Mouse (Mus musculus): Measurements from ENCODE around the gene Mdfic.

Mdfic gene

DNA sequence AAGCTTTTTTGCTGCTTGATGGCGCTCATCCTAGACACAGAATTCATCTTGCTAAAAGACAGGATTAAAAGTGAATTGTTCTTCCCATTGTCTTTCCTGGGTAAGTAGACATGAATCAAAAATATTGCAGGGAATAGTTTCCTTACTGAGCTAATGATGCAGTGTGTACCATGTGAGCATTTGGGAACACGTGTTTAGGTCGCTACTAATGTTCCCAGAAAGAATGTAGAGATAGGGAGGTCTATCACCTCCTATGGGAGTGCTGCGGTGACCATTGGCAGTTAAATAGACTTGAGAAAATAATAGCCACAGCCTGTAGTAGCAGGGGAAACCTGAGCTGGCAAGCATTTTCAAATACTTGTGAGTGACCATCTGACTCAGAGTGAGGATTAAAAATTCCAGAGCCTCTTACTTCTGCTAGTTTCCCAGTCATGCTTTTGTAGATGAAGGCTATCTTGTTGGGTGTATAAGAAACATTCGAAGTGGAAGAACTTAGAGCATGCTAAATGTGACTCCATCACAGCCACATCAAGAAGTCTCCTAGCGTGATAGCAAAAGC lies 22.2 kb downstream of the Mdfic start:
- no peak for DNase-seq (ENCODE audit: low spot score)

DNA sequence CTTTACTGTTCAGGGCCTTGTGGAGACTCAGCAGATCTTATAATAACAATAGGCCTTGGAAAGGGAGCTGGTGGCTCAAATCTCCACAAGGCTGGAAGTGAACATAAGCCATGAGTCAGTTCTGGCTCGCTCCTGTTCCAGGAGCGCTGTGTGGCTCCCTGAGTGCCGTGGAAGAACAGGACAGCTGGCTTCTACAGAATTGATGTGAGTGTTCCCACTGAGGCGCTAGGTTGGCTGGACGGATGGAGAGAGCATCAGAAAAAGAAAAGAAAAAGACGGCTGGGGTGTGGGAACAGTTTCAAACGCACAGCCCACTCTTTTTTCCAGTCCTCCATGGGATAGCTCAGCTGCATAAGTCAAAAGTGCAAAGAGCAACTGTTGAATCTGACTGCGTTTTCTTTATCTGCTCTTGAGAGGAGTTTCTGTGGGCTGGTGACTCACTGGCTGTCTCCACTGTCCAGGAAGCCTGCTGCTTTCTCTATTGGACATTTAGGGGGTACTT lies 22.9 kb downstream of the Mdfic start:
- DNase-seq (ENCODE audit: low spot score) = no peak

DNA sequence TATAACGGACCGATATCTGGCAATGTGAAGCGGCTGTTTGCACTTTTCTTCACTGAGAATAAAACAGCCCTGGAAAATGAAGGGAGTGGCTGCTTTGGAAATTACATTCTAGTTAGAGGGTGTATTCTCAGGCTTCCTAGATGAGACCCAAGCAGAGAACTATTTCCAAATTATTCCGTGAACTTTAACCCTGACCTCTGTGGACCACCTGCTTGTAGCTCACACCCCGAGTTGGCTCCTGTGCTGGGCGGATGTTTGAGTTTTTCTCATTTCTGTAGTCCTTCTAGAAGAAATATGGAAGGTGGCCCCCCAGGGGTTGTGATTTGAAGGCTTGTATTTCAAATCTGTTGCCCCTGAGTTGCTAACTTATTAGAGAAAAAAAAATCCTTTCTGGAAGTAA lies 23.3 kb downstream of the Mdfic start:
- no peak for DNase-seq (ENCODE audit: low spot score)

DNA sequence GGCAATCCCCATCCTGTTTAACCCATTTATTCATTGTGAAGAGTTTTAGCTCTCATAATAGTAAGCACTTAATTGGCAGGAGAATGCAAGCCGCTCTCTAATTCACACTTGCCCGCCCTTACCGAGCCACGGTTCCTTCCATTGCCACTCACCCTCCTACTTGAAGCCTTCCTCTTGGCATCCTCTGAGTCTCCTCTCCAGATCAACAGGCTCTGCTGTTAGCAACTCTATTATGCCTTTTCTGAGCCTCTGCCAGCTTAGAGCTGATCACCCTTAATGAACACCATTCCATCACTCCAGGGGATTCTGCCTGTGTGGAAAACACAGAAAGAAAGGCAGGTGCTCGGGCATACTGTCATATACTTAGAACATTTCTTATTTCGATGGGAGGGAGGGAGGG lies 24.9 kb downstream of the Mdfic start:
- DNase-seq (ENCODE audit: low spot score) = no peak

DNA sequence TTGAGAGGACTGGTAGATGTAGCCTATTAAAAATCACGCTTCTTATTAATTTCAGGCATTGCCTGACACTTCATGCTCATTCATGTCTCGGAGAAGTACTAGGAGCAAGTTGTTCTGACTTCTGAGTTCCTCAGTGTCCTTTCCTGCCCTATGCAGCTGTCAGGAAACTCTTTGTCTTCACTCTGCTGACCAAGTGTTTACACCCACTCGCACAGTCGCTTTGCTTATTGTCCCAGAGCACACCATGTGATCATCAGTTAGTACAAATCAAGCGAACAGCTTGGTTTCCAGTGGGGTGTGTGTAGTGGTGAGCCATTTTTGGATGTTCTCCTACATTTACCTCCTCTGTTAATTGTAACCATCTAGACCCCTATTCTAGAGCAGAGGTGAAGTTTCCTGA lies 25.4 kb downstream of the Mdfic start:
- no peak for DNase-seq (ENCODE audit: low spot score)

DNA sequence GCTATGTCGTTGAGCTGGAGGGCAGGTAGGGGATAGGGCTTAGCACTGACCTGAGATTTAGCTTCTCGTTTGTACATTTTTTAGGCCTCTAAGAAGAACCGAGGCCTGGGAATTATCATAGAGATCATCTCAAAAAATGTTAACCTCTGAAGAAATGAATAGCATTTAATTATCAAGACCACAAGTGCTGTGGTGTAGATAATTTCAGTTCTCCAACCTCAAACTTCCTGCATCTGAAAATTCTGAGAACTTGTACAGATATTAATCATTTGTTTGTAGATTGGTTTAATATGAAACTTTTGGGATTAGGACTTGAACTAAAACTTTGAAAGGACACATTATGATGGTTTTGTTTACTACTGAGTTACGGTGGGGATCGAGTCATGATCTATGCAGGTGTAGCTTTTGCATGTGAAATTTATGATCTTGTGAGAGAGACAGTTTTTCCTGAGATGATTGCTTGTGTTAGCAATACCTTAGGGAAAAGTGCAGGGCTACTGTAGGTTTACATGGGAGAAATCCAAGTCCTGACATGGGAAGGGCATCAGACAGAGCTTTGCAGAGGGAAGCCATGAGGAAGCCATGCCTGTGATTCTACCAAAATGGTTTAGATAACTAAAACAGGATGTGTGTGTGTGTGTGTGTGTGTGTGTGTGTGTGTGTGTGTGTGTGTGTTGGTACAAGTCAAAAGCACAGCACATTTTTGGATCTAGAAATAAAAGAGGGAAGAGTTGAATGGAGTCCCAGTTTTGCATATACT lies 27.1 kb downstream of the Mdfic start:
- DNase-seq (ENCODE audit: low spot score) = no peak

DNA sequence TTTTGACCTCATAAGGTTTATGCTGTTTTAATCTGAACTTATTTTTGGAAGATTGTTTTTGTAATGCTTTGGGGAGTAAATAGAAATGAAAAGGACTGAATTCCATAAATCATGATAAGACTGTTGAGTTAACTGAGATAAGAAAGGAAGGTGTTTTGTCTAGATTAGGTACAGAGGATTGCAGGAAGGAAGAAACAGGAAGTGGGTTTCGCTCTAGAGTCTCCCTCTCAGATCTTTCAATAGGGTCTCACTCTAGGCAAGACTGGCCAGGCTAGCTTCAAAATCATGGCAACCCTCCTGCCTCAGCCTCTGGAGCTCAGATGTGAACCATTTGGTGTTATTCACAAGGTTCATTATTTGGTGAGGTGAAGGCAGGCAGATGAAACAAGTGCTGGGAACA lies 27.8 kb downstream of the Mdfic start:
- no peak for DNase-seq (ENCODE audit: low spot score)

DNA sequence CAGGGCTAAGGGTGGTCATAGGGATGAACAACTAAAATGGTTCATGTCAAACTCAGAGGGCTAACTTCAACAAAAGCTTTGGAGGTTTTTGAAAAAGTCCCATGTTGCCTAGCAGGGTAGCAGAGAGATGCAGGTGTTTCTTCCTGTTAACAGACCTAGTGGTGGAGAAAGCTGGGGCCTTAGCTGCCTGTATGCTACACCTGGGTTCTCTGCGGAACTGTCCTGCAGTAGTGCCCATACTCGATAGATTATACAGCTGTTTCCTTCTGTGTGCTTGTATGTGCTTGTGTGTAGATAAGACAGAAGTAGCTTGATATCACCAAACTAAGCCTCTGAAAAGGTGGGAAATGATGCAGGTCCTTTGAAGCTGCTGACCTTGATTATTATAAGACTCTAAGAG lies 28.5 kb downstream of the Mdfic start:
- DNase-seq (ENCODE audit: low spot score) = no peak

DNA sequence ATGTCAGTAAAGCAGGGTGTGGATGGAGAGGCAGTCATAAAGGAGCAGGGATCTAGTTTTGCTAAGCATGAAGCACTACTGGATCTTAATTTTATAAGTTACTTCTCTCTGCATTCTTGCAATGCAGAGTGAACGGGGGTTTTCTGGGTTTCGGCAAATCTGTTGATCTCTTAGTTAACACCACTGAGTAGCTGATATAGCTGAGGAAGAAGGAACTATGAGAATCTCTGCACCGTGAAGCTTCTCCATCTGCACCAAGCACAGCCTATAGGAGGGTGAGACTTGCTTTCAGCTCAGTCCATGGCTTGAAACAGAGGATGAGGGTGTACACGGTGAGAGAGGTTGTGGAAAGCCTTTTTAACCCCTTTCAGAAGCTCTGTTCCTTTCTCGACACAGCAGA lies 29.6 kb downstream of the Mdfic start:
- no peak for DNase-seq (ENCODE audit: low spot score)

DNA sequence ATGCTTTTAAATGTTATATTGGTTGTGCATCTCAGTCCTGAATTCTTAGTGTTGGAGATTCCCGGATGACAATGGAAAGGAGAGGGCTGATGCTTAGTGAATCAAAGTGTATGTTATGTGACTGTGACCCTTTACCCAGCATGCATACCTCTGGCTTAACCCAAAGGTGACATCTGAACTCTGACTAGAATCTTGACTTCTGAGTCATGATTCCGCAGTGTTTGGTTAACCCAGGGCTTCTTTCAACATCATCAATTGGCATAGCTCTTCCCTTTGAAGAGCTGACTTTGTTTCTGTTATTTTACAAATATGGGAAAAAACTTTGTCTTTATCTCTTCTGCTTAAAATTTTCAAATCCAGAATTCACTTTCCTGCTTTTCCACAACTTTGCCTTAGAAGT lies 30.9 kb downstream of the Mdfic start:
- no peak for DNase-seq (ENCODE audit: low spot score)

DNA sequence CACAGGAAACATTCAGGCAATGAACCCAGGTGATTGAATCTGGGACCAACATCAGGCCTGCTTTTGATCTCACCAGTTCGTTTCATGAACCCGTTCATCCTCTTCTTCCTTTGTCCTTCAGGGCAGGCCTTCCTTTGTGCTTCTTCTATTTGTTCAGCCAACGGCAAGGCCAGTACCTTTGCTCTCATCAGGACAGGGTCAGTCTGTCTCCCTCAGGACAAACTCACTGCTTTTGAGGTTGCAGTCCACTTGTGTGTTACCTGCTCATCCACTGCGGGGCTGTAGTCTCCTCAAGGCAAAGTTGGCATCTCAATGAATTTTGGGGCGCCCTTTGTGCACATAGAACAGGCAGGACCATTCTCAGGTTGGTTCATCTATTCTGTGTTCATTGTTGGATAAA lies 31.7 kb downstream of the Mdfic start:
- no peak for DNase-seq (ENCODE audit: low spot score)

DNA sequence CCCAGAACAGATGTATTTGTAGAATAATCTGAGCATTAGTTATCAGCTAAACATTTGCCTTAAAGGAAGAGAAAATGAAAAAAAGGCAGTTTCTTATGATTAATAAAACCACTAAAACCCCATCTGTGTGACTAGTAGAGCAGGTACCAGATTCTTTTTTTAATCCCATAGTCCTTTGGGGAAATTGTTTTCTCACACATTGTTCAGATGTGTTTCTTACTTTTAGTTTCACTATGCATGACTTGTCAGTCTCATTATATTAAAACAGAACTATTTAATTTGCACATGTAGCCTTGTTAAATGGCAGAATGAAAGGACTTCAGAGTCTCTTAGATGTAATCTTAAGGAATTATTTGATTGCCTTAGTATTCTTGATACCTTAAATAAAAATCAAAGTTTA lies 32.7 kb downstream of the Mdfic start:
- DNase-seq (ENCODE audit: low spot score) = no peak

DNA sequence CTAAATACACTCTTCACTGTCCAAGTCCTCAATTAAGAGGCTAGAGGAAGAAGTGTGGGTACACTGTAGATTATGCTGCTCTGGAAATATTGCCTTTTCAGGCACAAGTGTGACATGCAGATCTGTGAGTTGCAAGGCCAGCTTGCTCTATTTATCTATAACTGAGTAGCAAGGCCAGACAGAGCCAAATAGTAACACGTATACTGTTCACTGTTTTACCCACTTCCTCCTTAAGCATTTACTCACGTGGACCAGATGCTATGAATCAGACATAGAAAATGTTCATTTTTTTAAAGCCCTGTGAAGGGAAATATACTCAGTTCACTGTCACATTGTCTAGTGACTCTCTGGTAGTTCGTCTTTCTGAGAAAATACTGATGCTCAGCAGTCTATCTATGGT lies 37.9 kb downstream of the Mdfic start:
- DNase-seq (ENCODE audit: low spot score) = no peak

DNA sequence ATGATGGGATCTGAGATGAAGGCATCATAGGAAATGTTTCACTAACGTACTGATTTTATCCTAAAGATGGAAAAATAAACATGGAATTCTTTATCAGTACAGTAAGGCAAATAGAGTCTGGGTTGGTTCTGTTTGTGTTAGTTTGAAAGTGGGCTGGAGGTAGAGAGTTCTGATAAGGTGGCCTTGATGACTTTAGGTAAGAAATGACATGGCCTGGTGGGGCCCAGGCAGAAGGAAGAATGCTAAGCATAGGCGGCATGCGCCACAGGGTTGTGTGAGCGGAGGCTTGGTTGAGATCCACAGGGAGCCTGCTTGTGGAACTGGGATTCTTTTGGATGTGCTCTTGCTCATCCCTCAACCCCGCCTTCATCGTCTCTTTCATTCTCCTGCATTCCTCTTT lies 40.3 kb downstream of the Mdfic start:
- peak; percentile 21 for DNase-seq (ENCODE audit: low spot score)

DNA sequence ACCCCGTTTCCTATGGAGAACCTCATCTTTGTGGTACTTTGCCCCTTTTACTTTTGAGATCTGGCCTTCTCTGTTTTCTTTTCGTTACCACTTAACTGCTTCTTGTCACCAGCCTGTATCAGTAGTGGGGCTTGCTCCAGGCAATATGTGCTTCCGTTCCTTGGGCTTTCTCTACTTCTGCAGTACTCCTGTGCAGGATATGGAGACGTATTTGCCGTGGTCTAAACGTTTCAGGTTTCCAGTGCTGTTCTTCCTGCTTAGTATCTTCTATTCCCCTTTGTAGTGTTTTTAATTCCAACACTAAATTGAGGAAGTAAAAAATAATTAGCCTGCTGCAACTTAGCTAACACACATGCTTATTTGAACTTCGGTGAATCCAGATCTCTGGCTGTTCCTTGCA lies 43.6 kb downstream of the Mdfic start:
- no peak for DNase-seq (ENCODE audit: low spot score)

DNA sequence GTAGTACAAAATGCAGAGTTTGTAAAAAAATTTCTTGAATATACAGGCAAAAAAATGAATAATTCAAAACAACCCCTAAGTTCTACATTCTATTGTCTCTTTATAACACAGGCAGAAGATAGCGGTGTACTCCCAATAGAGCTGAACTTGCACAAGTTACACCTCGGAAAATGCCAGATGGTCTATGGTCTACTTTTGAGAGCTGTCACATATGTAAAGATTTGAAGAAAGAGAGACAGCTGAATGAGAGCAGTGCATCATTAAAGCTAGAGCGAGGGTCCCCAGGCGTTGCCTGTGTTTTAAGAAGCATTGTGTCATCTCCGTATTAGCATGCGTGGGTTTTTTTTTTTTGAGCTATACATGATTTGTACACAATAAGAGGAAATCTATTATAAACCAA lies 47.0 kb downstream of the Mdfic start:
- no peak for DNase-seq (ENCODE audit: low spot score)

DNA sequence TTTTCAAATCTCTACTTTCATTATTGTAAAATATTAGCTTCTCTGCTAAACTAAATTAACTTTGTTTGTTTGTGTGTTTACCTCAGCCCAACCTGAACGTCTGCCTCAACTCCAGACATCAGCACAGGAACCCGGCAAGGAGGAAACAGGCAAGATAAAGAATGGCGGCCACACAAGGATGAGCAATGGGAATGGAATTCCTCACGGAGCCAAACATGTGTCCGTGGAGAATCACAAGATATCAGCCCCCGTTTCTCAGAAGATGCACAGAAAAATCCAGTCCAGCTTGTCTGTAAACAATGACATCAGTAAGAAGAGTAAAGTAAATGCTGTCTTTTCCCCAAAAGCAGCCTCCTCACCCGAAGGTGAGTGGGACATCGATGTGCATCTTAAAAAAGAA lies 49.7 kb downstream of the Mdfic start:
- DNase-seq (ENCODE audit: low spot score) = no peak

DNA sequence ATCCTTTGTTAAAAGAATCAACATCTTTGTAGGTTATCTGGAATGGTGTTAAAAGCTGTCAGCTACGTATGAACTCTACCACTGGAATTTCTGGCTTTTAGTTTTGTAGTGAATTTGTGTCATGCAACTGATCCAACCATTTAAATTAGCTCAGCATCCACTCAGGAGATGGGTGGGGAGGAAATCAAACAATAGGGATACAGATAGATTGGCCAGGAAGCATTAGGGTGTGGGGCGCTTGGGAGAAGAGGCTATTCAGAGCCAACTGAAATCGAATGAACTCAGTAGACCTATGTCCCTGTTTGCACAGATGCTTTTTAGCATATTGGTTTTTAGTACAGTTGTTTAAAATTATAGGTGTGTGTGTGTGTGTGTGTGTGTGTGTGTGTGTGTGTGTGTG lies 56.6 kb downstream of the Mdfic start:
- no peak for DNase-seq (ENCODE audit: low spot score)

DNA sequence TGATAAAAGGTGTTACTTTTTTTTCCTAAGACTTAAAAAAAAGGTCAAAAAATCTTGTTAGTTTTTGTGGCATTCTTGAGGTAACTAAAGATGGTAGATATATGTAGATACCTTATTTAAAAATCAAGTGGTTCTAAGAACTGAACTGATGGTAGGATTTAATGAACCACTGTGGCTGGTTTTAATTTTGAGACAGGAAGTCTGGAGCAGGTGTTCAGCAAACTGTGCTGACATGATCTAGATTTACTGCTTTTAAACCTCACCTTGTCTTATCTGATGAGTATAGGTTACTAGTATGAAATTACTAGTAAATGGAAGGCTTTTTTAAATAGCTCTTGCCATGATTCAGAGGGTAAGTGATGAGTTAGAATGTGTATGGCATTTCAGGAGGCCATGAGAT lies 59.7 kb downstream of the Mdfic start:
- no peak for DNase-seq (ENCODE audit: low spot score)

DNA sequence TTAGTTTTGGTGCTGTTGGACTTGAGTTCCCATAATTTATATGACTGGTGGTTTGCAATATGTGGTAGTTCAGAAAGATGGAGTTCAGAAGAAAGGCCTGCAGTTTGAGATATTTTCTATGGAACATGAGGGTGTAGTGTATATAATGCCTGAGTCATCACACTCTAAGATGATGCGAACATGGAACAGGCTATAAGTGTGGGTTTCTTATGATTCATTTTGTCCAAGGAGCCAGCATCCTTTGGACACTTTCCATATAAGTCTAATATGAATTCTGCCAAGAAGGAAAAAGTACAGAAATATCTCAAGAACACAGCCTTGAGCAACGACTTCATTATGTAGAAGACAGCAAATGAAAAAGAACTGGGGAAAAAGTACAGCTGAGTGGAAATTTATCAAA lies 60.2 kb downstream of the Mdfic start:
- no peak for DNase-seq (ENCODE audit: low spot score)

DNA sequence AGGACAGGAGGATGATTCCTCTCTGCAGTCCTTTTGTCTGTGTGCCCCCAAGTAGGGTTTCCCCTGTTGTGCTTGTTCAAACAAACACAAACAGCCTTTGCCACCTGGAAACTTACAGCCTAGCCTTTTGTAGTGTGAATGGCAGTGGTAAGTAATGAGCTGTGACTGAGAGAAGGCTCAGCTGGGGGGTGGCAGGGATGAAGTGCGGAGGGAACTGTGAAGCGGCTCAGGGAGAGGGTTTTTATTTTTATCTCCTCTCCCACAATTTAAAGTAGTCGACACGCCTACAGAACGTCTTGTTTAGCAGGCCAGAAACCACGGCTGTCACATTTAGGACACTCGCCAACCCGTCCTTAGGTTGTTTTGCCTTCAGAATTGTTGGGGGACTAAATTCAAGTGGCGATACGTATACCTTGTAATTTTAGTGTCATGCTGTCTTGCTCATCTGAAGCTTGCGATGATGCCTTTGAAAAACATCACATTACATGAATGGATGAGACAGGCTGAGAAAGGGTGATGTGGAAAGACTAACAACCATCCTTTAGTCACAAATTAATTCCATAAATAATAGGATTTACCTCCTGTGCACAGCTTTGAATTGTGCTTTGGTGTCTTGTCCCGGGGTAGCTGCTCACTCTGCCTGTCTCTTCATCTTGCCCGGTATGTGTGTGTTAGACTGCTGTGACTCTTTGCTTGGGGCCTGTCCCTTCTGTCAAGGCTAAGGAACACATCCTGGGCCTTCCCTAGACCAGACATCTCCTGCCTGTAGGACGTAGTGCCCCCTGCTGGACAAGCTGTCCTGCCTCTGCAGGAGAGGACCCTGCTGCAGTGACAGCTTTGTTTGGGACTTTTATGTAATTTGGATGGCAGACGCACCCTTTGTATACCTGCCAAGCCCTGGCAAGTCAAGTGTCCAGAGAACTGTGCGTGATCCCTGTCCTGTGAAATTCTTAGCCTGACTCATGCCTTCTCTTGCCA lies 69.4 kb downstream of the Mdfic start:
- DNase-seq (ENCODE audit: low spot score) = peak; percentile 72

DNA sequence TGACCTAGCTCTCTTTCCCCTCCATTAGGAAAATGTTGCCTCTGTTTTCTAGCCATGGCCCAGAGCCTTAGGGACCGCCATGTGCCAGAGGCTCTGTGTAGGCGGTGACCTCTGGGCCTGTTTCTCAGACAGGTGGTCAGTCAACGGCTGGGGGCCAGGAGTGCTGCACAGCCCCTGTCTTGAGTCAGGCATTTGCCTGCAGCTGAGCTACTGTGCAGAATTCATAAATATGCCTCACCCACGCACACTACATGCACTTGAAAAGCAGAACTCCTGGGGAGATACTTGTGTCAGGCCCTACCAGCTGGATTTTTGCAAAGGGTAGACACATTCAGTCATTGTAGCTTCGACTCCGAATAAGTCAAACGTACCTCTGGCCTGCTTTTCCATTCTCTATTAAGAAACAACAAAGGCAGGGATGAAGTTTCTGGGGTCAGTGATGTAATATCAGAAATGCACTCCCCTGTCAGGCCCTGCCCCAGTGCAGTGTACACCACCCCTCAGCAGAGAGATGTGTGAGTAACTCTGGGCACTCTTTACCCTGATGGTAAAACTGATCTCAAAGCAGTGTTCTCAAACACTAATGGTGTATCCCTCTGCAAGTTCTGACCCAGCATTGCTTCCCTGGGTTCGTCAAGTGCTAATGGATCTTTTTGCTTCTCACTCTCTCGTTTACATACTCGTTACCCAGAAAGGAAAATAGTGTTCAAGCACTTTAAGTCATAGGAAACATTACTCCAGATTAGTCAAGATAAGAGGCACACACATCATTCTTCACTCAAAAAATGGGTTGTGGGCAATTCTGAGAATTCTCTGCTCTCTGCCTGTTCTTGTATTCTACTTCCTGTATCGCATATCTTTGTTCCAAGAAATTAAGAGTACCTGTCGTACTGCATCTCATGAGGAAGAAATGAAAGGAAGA lies 72.5 kb downstream of the Mdfic start:
- peak; percentile 13 for DNase-seq (ENCODE audit: low spot score)
